22 mouse cellular contexts compared by ENCODE assay signal in the genomic region with DNA sequence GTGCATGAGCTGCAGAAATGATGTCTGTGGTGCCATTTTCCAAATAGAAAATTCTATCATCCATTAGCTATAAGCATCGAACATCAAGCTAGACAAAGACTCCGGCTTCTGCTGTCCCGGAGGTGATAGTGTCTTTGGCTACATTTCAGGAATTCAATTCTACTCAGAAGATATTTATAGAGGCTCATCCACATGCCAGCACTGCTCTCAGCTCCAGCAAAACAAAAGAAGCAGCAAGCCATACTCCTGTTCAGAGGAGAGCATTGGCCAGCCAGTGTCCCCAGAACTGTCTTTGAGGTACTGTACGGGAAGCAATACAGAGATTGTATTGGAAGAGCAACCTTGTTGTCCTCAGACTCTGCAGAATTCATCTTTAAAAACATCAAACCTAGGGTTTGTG. TPM values are rescaled to one million over a fixed set of nuclear protein-coding genes. Genes with fewer than 3 reads are reported as not detected.
A peak's percentile ranks its signal among the peaks of the same experiment; 100 is the strongest.
DNase-seq lines count a peak whose midpoint lies in the region; ATAC-seq and TF ChIP-seq lines count a peak whose summit lies in the region.
"Had no signal": no experiment of that assay in that cellular context is flagged by ENCODE, and none has a peak within 500 bp of the region (broad histone marks: within the 10 kb centered on the region; RNA-seq: fewer than 3 reads in every experiment).

No protein-coding gene starts in this region.

- no peaks in the 10 kb centered on the region for H3K27me3 ChIP-seq in hindbrain, embryonic 10.5 days (ENCODE audit: insufficient read depth, poor library complexity, severe bottlenecking)
- no peaks in the 10 kb centered on the region for H3K27me3 ChIP-seq in hindbrain, postnatal 0 days (ENCODE audit: insufficient read depth, low read length)
- H3K27me3 ChIP-seq in neural tube, embryonic 13.5 days: no peaks in the 10 kb centered on the region
- no peaks in the 10 kb centered on the region for H3K27me3 ChIP-seq in heart, embryonic 15.5 days
- H3K27me3 ChIP-seq: hindbrain, embryonic 15.5 days; liver, embryonic 15.5 days had no signal

- WGBS in hindbrain, embryonic 10.5 days: 89% methylated on average over 4 of the region's 4 CpGs
- 41% methylated on average over 4 of the region's 4 CpGs for WGBS in hindbrain, postnatal 0 days
- WGBS in neural tube, embryonic 13.5 days: 54% methylated on average over 4 of the region's 4 CpGs
- 26% methylated on average over 4 of the region's 4 CpGs for WGBS in heart, embryonic 15.5 days

- no peaks in the 10 kb centered on the region for H3K9me3 ChIP-seq in hindbrain, embryonic 10.5 days
- no peaks in the 10 kb centered on the region for H3K9me3 ChIP-seq in hindbrain, postnatal 0 days (ENCODE audit: low read length)
- H3K9me3 ChIP-seq in neural tube, embryonic 13.5 days: no peaks in the 10 kb centered on the region
- H3K9me3 ChIP-seq in heart, embryonic 15.5 days (replicated peaks): no peaks in the 10 kb centered on the region
- H3K9me3 ChIP-seq: forebrain, embryonic 10.5 days; hindbrain, embryonic 15.5 days; liver, embryonic 15.5 days had no signal

- TF ChIP-seq CTCF in hindbrain, postnatal 0 days (IDR thresholded peaks at IDR 0.05; ENCODE audit: low read depth): no peak

- no peak for DNase-seq in hindbrain, embryonic 10.5 days (ENCODE audit: low spot score)
- no peak for DNase-seq in hindbrain, postnatal 0 days (ENCODE audit: low spot score)
- DNase-seq in neural tube, embryonic 10.5 days (ENCODE audit: extremely low spot score, low spot score): no peak
- DNase-seq in adrenal gland, adult (ENCODE audit: inconsistent age in 2 of 2, low spot score in 1 of 2): no peak
- DNase-seq in right cerebral cortex, postnatal 25 days: no peak
- DNase-seq: adrenal gland, adult 8-10 months; forebrain, postnatal 0 days; gastrocnemius, adult 2 months; kidney, adult 11 months; kidney, postnatal 10 days; layer of hippocampus, postnatal 36 days; retina, postnatal 1 day; right cerebral cortex, postnatal 4 days; thymus, adult 2 months had no signal

- no peak overlapping the region for H3K4me3 ChIP-seq in hindbrain, embryonic 10.5 days
- no peak overlapping the region for H3K4me3 ChIP-seq in hindbrain, postnatal 0 days (ENCODE audit: low read length)
- no peak overlapping the region for H3K4me3 ChIP-seq in neural tube, embryonic 13.5 days
- H3K4me3 ChIP-seq in heart, embryonic 15.5 days: no peak overlapping the region
- H3K4me3 ChIP-seq: forebrain, embryonic 10.5 days; gastrocnemius, adult 2 months; hindbrain, embryonic 15.5 days; liver, embryonic 15.5 days had no signal

- peak overlapping the region; percentile 45 for H3K27ac ChIP-seq in hindbrain, embryonic 10.5 days
- no peak overlapping the region for H3K27ac ChIP-seq in hindbrain, postnatal 0 days
- peak overlapping the region; percentile 65 for H3K27ac ChIP-seq in neural tube, embryonic 13.5 days (replicated peaks)
- peak overlapping the region; percentile 71 for H3K27ac ChIP-seq in heart, embryonic 15.5 days
- H3K27ac ChIP-seq: forebrain, embryonic 10.5 days; gastrocnemius, adult 2 months; liver, embryonic 15.5 days had no signal

- H3K4me1 ChIP-seq in hindbrain, embryonic 10.5 days (replicated peaks): peaks cover 62% of the 10 kb centered on the region
- peaks cover 8% of the 10 kb centered on the region; the same call in 1 of the 2 replicates for H3K4me1 ChIP-seq in hindbrain, postnatal 0 days (ENCODE audit: insufficient read depth, low read length)
- peaks cover 61% of the 10 kb centered on the region for H3K4me1 ChIP-seq in neural tube, embryonic 13.5 days (replicated peaks)
- peaks cover 26% of the 10 kb centered on the region for H3K4me1 ChIP-seq in heart, embryonic 15.5 days (replicated peaks)
- H3K4me1 ChIP-seq: liver, embryonic 15.5 days had no signal

- H3K4me2 ChIP-seq in hindbrain, postnatal 0 days (ENCODE audit: low read depth, low read length): no peak overlapping the region
- H3K4me2 ChIP-seq in neural tube, embryonic 13.5 days: no peak overlapping the region
- peak overlapping the region; percentile 35 for H3K4me2 ChIP-seq in heart, embryonic 15.5 days
- H3K4me2 ChIP-seq: hindbrain, embryonic 15.5 days; liver, embryonic 15.5 days had no signal

- H3K9ac ChIP-seq in hindbrain, postnatal 0 days (replicated peaks; ENCODE audit: low read length): no peak overlapping the region
- no peak overlapping the region for H3K9ac ChIP-seq in neural tube, embryonic 13.5 days
- no peak overlapping the region for H3K9ac ChIP-seq in heart, embryonic 15.5 days
- H3K9ac ChIP-seq: forebrain, postnatal 0 days; hindbrain, embryonic 15.5 days; liver, embryonic 15.5 days had no signal

- H3K36me3 ChIP-seq in hindbrain, embryonic 10.5 days: no peaks in the 10 kb centered on the region
- no peaks in the 10 kb centered on the region for H3K36me3 ChIP-seq in hindbrain, postnatal 0 days (ENCODE audit: insufficient read depth, low read length)
- no peaks in the 10 kb centered on the region for H3K36me3 ChIP-seq in neural tube, embryonic 13.5 days
- H3K36me3 ChIP-seq in heart, embryonic 15.5 days: no peaks in the 10 kb centered on the region
- H3K36me3 ChIP-seq: forebrain, embryonic 10.5 days; hindbrain, embryonic 15.5 days; liver, embryonic 15.5 days had no signal

- no peak for ATAC-seq in hindbrain, postnatal 0 days
- ATAC-seq in neural tube, embryonic 13.5 days (ENCODE audit: low read depth): no peak
- peak; percentile 67; the same call in 1 of the 2 replicates for ATAC-seq in heart, embryonic 15.5 days (replicated peaks; ENCODE audit: insufficient number of reproducible peaks, insufficient read depth, low FRiP score, low read depth)
- ATAC-seq: forebrain, postnatal 0 days; lung, postnatal 0 days; midbrain, embryonic 16.5 days had no signal

RNA-seq across cellular contexts. Expression of a gene that starts 59.2 kb away (rescaled TPM):
- 5.9 and 6.5 TPM in 2 replicates for polyA plus RNA-seq in hindbrain, embryonic 10.5 days (2016; fragmentation: Nextera tagmentation; extraction: Ambion mirVana)
- total RNA-seq in hindbrain, postnatal 0 days (2014; rRNA removed): 36.4 and 37.3 TPM in 2 replicates
- polyA plus RNA-seq in hindbrain, postnatal 0 days (2015; fragmentation: Nextera tagmentation; extraction: Ambion mirVana): 4.4 and 4.7 TPM in 2 replicates
- polyA plus RNA-seq in neural tube, embryonic 13.5 days (2015; fragmentation: Nextera tagmentation; extraction: Ambion mirVana): 11.3 and 12.1 TPM in 2 replicates
- 0.77 and 1.0 TPM in 2 replicates for polyA plus RNA-seq in heart, embryonic 15.5 days (2015; fragmentation: Nextera tagmentation; extraction: Ambion mirVana)
- total RNA-seq: megakaryocyte progenitor cell, adult 5-6 weeks had no signal
